Mouse (Mus musculus) ovary, postnatal 14 days (tissue): ENCODE measurements around the gene Mgat4b.

Experiments used
- DNase-seq: peaks from one replicate; pipeline ENCODE4 v3.0.0; 2022; ENCODE audit warnings: low spot score

Gene Mgat4b

GRCm38 (mm10) chr11:50225611-50226378 is 15.1 kb downstream of the Mgat4b start:
- no peak for DNase-seq

- no peak for DNase-seq
Observed at GRCm38 (mm10) chr11:50226406-50226805, 15.7 kb downstream of the Mgat4b start.

GRCm38 (mm10) chr11:50227226-50227625 is 16.5 kb downstream of the Mgat4b start:
- no peak for DNase-seq

- no peak for DNase-seq
Observed at GRCm38 (mm10) chr11:50227736-50228135, 17.0 kb downstream of the Mgat4b start.

GRCm38 (mm10) chr11:50228772-50229171 is 18.1 kb downstream of the Mgat4b start:
- no peak for DNase-seq

- no peak for DNase-seq
Observed at GRCm38 (mm10) chr11:50229252-50229910, 18.7 kb downstream of the Mgat4b start.

GRCm38 (mm10) chr11:50230481-50231304 is 20.0 kb downstream of the Mgat4b start:
- no peak for DNase-seq

GRCm38 (mm10) chr11:50231411-50231810 is 20.7 kb downstream of the Mgat4b start:
- no peak for DNase-seq

GRCm38 (mm10) chr11:50233022-50233421 is 22.3 kb downstream of the Mgat4b start:
- no peak for DNase-seq

- DNase-seq, result no peak
Observed at GRCm38 (mm10) chr11:50233993-50234392, 23.3 kb downstream of the Mgat4b start.

GRCm38 (mm10) chr11:50234606-50235005 is 23.9 kb downstream of the Mgat4b start:
- DNase-seq, result no peak

- peak; percentile 80 for DNase-seq
Observed at GRCm38 (mm10) chr11:50236540-50236936, 25.8 kb downstream of the Mgat4b start.

GRCm38 (mm10) chr11:50236937-50237835 is 26.5 kb downstream of the Mgat4b start:
- DNase-seq, result no peak

GRCm38 (mm10) chr11:50238324-50238723 is 27.6 kb downstream of the Mgat4b start, which contains the start of gene Ltc4s:
Gene Ltc4s (minus strand): TSS chr11:50238616.
- no peak for DNase-seq

GRCm38 (mm10) chr11:50238821-50239791 is 28.4 kb downstream of the Mgat4b start:
- no peak for DNase-seq

- no peak for DNase-seq
Observed at GRCm38 (mm10) chr11:50240235-50240911, 29.7 kb downstream of the Mgat4b start.

- DNase-seq, result no peak
Observed at GRCm38 (mm10) chr11:50243926-50244325, 33.2 kb downstream of the Mgat4b start.

- DNase-seq, result no peak
Observed at GRCm38 (mm10) chr11:50245269-50245668, 34.6 kb downstream of the Mgat4b start.

- DNase-seq, result no peak
Observed at GRCm38 (mm10) chr11:50248473-50249171, 37.9 kb downstream of the Mgat4b start.
